9 mouse cellular contexts compared by ENCODE assay signal in the genomic region with DNA sequence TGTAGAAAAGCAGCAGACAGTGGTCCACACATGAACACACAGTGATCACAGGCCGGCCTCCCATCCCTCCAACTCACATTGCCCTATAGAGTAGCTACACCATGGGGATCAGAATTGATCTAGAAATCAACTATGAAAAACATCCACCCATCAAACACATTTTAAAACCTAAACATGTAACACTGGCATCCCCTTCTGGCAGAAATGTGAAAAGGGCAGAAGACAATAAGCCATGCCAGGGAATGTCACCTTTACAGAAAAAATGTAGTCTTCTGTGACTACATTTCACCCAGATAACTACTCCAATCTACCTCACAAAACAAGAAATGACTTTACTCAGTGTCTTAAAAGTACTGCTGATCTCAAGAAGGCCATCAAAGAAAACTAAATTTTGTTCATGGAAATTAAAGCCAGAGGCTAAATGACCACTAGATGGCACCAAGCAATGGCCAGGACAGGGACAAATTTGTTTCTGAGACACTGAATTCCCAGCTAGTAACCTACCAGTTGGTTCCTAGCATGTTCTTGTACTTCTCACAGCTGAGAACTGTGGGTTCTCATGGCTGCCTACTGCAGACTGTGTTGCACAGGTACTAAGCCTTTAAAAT.
DNase-seq lines count a peak whose midpoint lies in the region; ATAC-seq and TF ChIP-seq lines count a peak whose summit lies in the region.
"Had no signal": no experiment of that assay in that cellular context is flagged by ENCODE, and none has a peak within 500 bp of the region (broad histone marks: within the 10 kb centered on the region; RNA-seq: fewer than 3 reads in every experiment).

No protein-coding gene starts in this region.

- H3K9me3 ChIP-seq in hindbrain, embryonic 11.5 days (ENCODE audit: control insufficient read depth, low read length): no peaks in the 10 kb centered on the region
- no peaks in the 10 kb centered on the region for H3K9me3 ChIP-seq in hindbrain, embryonic 16.5 days (ENCODE audit: control insufficient read depth, low read length)
- peaks cover 6% of the 10 kb centered on the region for H3K9me3 ChIP-seq in G1E (replicated peaks)

- no peaks in the 10 kb centered on the region for H3K27me3 ChIP-seq in hindbrain, embryonic 11.5 days (ENCODE audit: control insufficient read depth, insufficient read depth, low read length)
- H3K27me3 ChIP-seq in hindbrain, embryonic 16.5 days (replicated peaks; ENCODE audit: control insufficient read depth, insufficient read depth, low read length): no peaks in the 10 kb centered on the region
- H3K27me3 ChIP-seq in G1E (ENCODE audit: insufficient read depth, low read length): no peaks in the 10 kb centered on the region

- H3K4me2 ChIP-seq in hindbrain, embryonic 11.5 days (replicated peaks; ENCODE audit: low read depth, low read length): no peak overlapping the region
- H3K4me2 ChIP-seq in hindbrain, embryonic 16.5 days (ENCODE audit: low read length): no peak overlapping the region

- H3K27ac ChIP-seq in hindbrain, embryonic 11.5 days (ENCODE audit: low read depth, low read length): no peak overlapping the region
- H3K27ac ChIP-seq in hindbrain, embryonic 16.5 days (ENCODE audit: low read depth, low read length): no peak overlapping the region

- H3K36me3 ChIP-seq in hindbrain, embryonic 11.5 days (ENCODE audit: control insufficient read depth, insufficient read depth, low read length): no peaks in the 10 kb centered on the region
- H3K36me3 ChIP-seq in hindbrain, embryonic 16.5 days (ENCODE audit: control insufficient read depth, insufficient read depth, low read length): no peaks in the 10 kb centered on the region
- peaks cover 14% of the 10 kb centered on the region for H3K36me3 ChIP-seq in G1E (replicated peaks)

- H3K9ac ChIP-seq in hindbrain, embryonic 11.5 days (ENCODE audit: low read depth, low read length): no peak overlapping the region
- no peak overlapping the region for H3K9ac ChIP-seq in hindbrain, embryonic 16.5 days (ENCODE audit: low read depth, low read length)

- peak; percentile 30; the same call in 1 of the 2 replicates for TF ChIP-seq CTCF in G1E (IDR thresholded peaks at IDR 0.05; ENCODE audit: low read depth, low read length)

- ATAC-seq in hindbrain, embryonic 11.5 days (ENCODE audit: low FRiP score): no peak
- no peak for ATAC-seq in hindbrain, embryonic 16.5 days
- no peak for ATAC-seq in G1E (ENCODE audit: extremely low read depth, insufficient number of reproducible peaks, low FRiP score, poor library complexity, severe bottlenecking)
- ATAC-seq in hematopoietic stem cell, adult 5-6 weeks (replicated peaks in 1 of 2; ENCODE audit: insufficient read depth in 1 of 2, low FRiP score in 2 of 2, low TSS enrichment in 1 of 2, low read depth in 1 of 2, poor library complexity in 2 of 2, severe bottlenecking in 2 of 2): peak; percentile 32 to 39; a peak in 1 of 4 replicates

- DNase-seq in hindbrain, embryonic 11.5 days (ENCODE audit: low spot score): peak; percentile 41
- DNase-seq in B cell, adult 2 months: peak; percentile 30 to 35
- no peak for DNase-seq in G1E (ENCODE audit: low spot score)
- no peak for DNase-seq in ovary, postnatal 36 days (ENCODE audit: low spot score)
- no peak for DNase-seq in right cerebral cortex, postnatal 14 days
- DNase-seq in gastrocnemius, postnatal 36 days: no peak

- 100% methylated on average over 1 of the region's 1 CpGs for WGBS in hindbrain, embryonic 11.5 days
- 78% methylated on average over 1 of the region's 1 CpGs for WGBS in hindbrain, embryonic 16.5 days

- no peak overlapping the region for H3K4me3 ChIP-seq in hindbrain, embryonic 11.5 days (ENCODE audit: low read depth, low read length)
- no peak overlapping the region for H3K4me3 ChIP-seq in hindbrain, embryonic 16.5 days (ENCODE audit: low read length)
- no peak overlapping the region for H3K4me3 ChIP-seq in G1E (ENCODE audit: low read depth, low read length)
- H3K4me3 ChIP-seq: myocyte had no signal

- H3K4me1 ChIP-seq in hindbrain, embryonic 11.5 days (replicated peaks; ENCODE audit: control insufficient read depth, insufficient read depth, low read length): no peaks in the 10 kb centered on the region
- no peaks in the 10 kb centered on the region for H3K4me1 ChIP-seq in hindbrain, embryonic 16.5 days (ENCODE audit: control insufficient read depth, insufficient read depth, low read depth, low read length)
- H3K4me1 ChIP-seq in G1E (ENCODE audit: insufficient read depth, low read depth, low read length): peaks cover 15% of the 10 kb centered on the region

- intact Hi-C loops in gastrocnemius, postnatal 36 days (cut with DNase I): loop anchor here (5.0 kb wide), 1 partner anchor 92 kb away; no protein-coding TSS in a partner anchor

Comparison
In these comparisons a context has a peak if more than half of its experiments do, and no peak if none do; other contexts are left out.
1. ATAC-seq: peak in hematopoietic stem cell, adult 5-6 weeks (2 of 2); none in hindbrain, embryonic 11.5 days (single experiment), hindbrain, embryonic 16.5 days (single experiment) and G1E (single experiment).
2. DNase-seq: peak in hindbrain, embryonic 11.5 days (single experiment) and B cell, adult 2 months (2 of 2); none in G1E (single experiment), ovary, postnatal 36 days (single experiment), right cerebral cortex, postnatal 14 days (single experiment) and gastrocnemius, postnatal 36 days (0 of 2).